20 mouse cellular contexts compared by ENCODE assay signal in the genomic region with DNA sequence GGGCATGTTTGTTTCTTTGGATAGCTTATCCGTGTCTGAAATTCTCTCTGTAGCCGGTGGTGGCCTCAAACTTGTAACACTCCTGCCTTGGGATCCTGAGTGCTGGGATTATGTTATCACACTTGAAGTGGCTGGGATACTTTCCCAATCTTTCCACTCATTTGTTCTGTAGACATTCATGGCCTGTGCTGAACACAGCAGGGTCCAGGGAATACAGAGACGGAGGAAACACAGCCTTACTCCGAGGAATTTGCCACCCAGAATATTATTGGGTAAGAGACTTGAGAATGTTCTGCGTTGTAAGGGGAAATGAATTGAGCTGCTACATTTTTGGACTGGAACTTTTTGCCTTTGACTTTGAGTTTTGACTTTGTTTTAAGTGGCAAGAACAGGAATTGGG.
A peak's percentile ranks its signal among the peaks of the same experiment; 100 is the strongest.
DNase-seq lines count a peak whose midpoint lies in the region; ATAC-seq and TF ChIP-seq lines count a peak whose summit lies in the region.
"Had no signal": no experiment of that assay in that cellular context is flagged by ENCODE, and none has a peak within 500 bp of the region (broad histone marks: within the 10 kb centered on the region; RNA-seq: fewer than 3 reads in every experiment).

No protein-coding gene starts in this region.

- H3K4me1 ChIP-seq in lung, embryonic 16.5 days (replicated peaks; ENCODE audit: control insufficient read depth, insufficient read depth, low read length) = no peaks in the 10 kb centered on the region
- H3K4me1 ChIP-seq in lung, adult 2 months (ENCODE audit: control insufficient read depth, insufficient read depth, low read length) = no peaks in the 10 kb centered on the region
- H3K4me1 ChIP-seq: embryonic facial prominence, embryonic 13.5 days; embryonic facial prominence, embryonic 15.5 days had no signal

- H3K4me2 ChIP-seq in lung, embryonic 16.5 days (ENCODE audit: low read depth, low read length) = no peak overlapping the region
- H3K4me2 ChIP-seq: embryonic facial prominence, embryonic 13.5 days; embryonic facial prominence, embryonic 15.5 days; forebrain, embryonic 12.5 days had no signal

- no peak overlapping the region for H3K9ac ChIP-seq in lung, embryonic 16.5 days (ENCODE audit: low read length)
- H3K9ac ChIP-seq: embryonic facial prominence, embryonic 13.5 days; embryonic facial prominence, embryonic 15.5 days; forebrain, embryonic 12.5 days had no signal

- H3K27me3 ChIP-seq in lung, embryonic 16.5 days (ENCODE audit: control insufficient read depth, insufficient read depth, low read depth, low read length) = no peaks in the 10 kb centered on the region
- H3K27me3 ChIP-seq: embryonic facial prominence, embryonic 15.5 days had no signal

- H3K9me3 ChIP-seq in lung, embryonic 16.5 days (ENCODE audit: control insufficient read depth, low read length) = no peaks in the 10 kb centered on the region
- H3K9me3 ChIP-seq: embryonic facial prominence, embryonic 13.5 days; embryonic facial prominence, embryonic 15.5 days; forebrain, embryonic 10.5 days; forebrain, embryonic 12.5 days had no signal

- no peak for TF ChIP-seq POLR2A in lung, adult 2 months (IDR thresholded peaks at IDR 0.05; ENCODE audit: borderline replicate concordance, extremely low read depth, low read depth, low read length)

- WGBS in lung, embryonic 16.5 days = 51% methylated on average over 5 of the region's 5 CpGs
- WGBS in lung, adult 2 months = 46% methylated on average over 5 of the region's 5 CpGs

- no peak overlapping the region for H3K27ac ChIP-seq in lung, embryonic 16.5 days (ENCODE audit: low read length)
- H3K27ac ChIP-seq: embryonic facial prominence, embryonic 13.5 days; embryonic facial prominence, embryonic 15.5 days; forebrain, embryonic 10.5 days; forebrain, embryonic 12.5 days had no signal

- H3K36me3 ChIP-seq in lung, embryonic 16.5 days (ENCODE audit: control insufficient read depth, insufficient read depth, low read length) = no peaks in the 10 kb centered on the region
- H3K36me3 ChIP-seq: embryonic facial prominence, embryonic 13.5 days; embryonic facial prominence, embryonic 15.5 days; forebrain, embryonic 10.5 days; forebrain, embryonic 12.5 days had no signal

- DNase-seq in lung, adult 2 months = no peak
- DNase-seq in lung, postnatal 10 days = peak; percentile 14
- no peak for DNase-seq in lung, adult 18-20 months
- DNase-seq: adrenal gland, adult 2 months; adrenal gland, postnatal 10 days; adrenal gland, postnatal 25 days; cerebellum, adult 11 months; cerebellum, adult 18-20 months; cerebellum, adult 9-10 months; cerebellum, postnatal 10 days; cerebellum, postnatal 36 days; embryo, embryonic 11 days had no signal

- no peak overlapping the region for H3K4me3 ChIP-seq in lung, embryonic 16.5 days (ENCODE audit: low read length)
- no peak overlapping the region for H3K4me3 ChIP-seq in lung, adult 2 months (replicated peaks; ENCODE audit: extremely low read depth, low read depth, low read length)
- H3K4me3 ChIP-seq: embryonic facial prominence, embryonic 13.5 days; embryonic facial prominence, embryonic 15.5 days; erythroblast, embryonic 14.5 days; forebrain, embryonic 10.5 days; forebrain, embryonic 12.5 days had no signal

- TF ChIP-seq CTCF in lung, adult 2 months (IDR thresholded peaks at IDR 0.05; ENCODE audit: insufficient read depth, low read length) = no peak

- peak; percentile 52; the same call in 1 of the 2 replicates for ATAC-seq in lung, embryonic 16.5 days (ENCODE audit: low read depth)
- ATAC-seq: forebrain, embryonic 14.5 days; forebrain, embryonic 16.5 days had no signal
